Mouse (Mus musculus) liver, postnatal 0 days (tissue): ENCODE measurements around the gene Lrrc18. TPM values are rescaled to one million over a fixed set of nuclear protein-coding genes. Genes with fewer than 3 reads are reported as not detected.

Experiments
- ATAC-seq: fragments of 200-750 bp; cut with Nextera tagmentation; 2 replicates; pipeline ENCODE4 v1.8.0; 2017; ENCODE audit warnings: mild to moderate bottlenecking, moderate library complexity
- DNase-seq: peaks from one replicate; pipeline ENCODE4 v3.0.0-alpha.2; 2016
- H3K27ac ChIP-seq: fragments of 300-500 bp; sonication (generic); 2 replicates; pipeline ENCODE4 v1.5.1; 2014; ENCODE audit warnings: antibody characterized with exemption, moderate library complexity, mild to moderate bottlenecking, low read depth
- H3K27me3 ChIP-seq: fragments of 300-500 bp; sonication (generic); 2 replicates; pipeline ENCODE4 v1.6.1; 2014; ENCODE audit warnings: low read length, control low read depth, mixed read lengths; ENCODE audit not compliant: insufficient read depth
- H3K36me3 ChIP-seq: fragments of 300-500 bp; sonication (generic); replicated peaks from 2 replicates; pipeline ENCODE4 v1.6.1; 2014; ENCODE audit warnings: mild to moderate bottlenecking, control low read depth, low read length, moderate library complexity, mixed read lengths; ENCODE audit not compliant: insufficient read depth
- H3K4me1 ChIP-seq: fragments of 300-500 bp; sonication (generic); 2 replicates; pipeline ENCODE4 v1.6.1; 2014; ENCODE audit warnings: antibody characterized with exemption, mild to moderate bottlenecking, control low read depth; ENCODE audit not compliant: insufficient read depth
- H3K4me2 ChIP-seq: fragments of 300-500 bp; sonication (generic); 2 replicates; pipeline ENCODE4 v1.6.1; 2014; ENCODE audit warnings: low read depth, mild to moderate bottlenecking, low read length, moderate library complexity, mixed read lengths
- H3K4me3 ChIP-seq: fragments of 300-500 bp; sonication (generic); 2 replicates; pipeline ENCODE4 v1.5.1; 2014; ENCODE audit warnings: low read depth, low read length
- H3K9ac ChIP-seq: fragments of 300-500 bp; sonication (generic); replicated peaks from 2 replicates; pipeline ENCODE4 v1.6.1; 2014; ENCODE audit warnings: mild to moderate bottlenecking, moderate library complexity
- H3K9me3 ChIP-seq: fragments of 300-500 bp; sonication (generic); 2 replicates; pipeline ENCODE4 v1.6.1; 2016; ENCODE audit warnings: mild to moderate bottlenecking, control low read depth, low read length, mixed read lengths
- CTCF ChIP-seq: sonication (generic); IDR thresholded peaks from 2 replicates; pipeline ENCODE4 v1.5.1; 2016; ENCODE audit warnings: antibody characterized with exemption, low read depth
- EP300 ChIP-seq: IDR thresholded peaks from 2 replicates; pipeline ENCODE4 v1.6.1; 2016; ENCODE audit warnings: antibody characterized with exemption, low read depth, mild to moderate bottlenecking
- WGBS: fragments of 180-500 bp; shearing (Covaris S2); extraction: QIAGEN DNeasy Blood & Tissue Kit; methylation state at CpG from one replicate; pipeline ENCODE4 v1.1.7; 2014; ENCODE audit not compliant: insufficient replicate concordance; 5-methylcytosine and 5-hydroxymethylcytosine counted together
- polyA plus RNA-seq: library from polyadenylated mRNA; unstranded; fragments of >200 nt; fragmentation: Nextera tagmentation; extraction: Ambion mirVana; gene quantifications from 2 replicates; pipeline ENCODE4 v1.2.1, GENCODE M21; 2015

Gene Lrrc18
- polyA plus RNA-seq, 1 experiment from 2014 or later = 0.11 TPM

GRCm38 (mm10) chr14:32964742-32965141, 26.4 kb upstream of the Lrrc18 start:
- DNase-seq = no peak
- Histone ChIP-seq H3K4me3 (no peak overlapping the region), H3K9ac (no peak overlapping the region), H3K27me3 (no peaks in the 10 kb centered on the region), H3K27ac (no peak overlapping the region), H3K9me3 (no peaks in the 10 kb centered on the region), H3K4me1 (no peaks in the 10 kb centered on the region), H3K4me2 (no peak overlapping the region), H3K36me3 (peaks cover 2% of the 10 kb centered on the region)
- TF ChIP-seq CTCF (no peak), EP300 (no peak)
- WGBS = 77% methylated on average over 10 of the region's 10 CpGs
- no peak for ATAC-seq

DNA sequence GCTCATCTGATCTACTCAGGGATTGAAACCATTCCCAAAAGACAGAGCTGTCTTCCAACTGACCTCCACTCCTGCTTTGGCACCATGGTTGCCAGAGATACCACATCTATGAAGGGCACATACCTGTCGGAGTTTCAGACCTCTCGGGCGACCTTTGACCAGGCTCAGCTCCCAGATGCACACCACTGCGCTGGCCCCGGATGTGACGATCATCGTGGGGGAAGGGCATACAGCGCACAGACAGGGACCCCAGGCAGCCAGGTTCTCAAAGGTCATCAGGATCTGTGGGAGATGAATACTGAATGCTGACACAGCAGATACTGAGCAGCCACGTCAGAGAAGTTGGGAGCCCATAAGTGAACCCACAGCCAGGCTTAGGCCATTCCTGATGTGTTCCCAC, 20.5 kb upstream of the Lrrc18 start:
- TF ChIP-seq CTCF (no peak), EP300 (no peak)
- peak; percentile 80 for ATAC-seq

GRCm38 (mm10) chr14:32984176-32984738, 6.9 kb upstream of the Lrrc18 start:
- Histone ChIP-seq H3K9ac (no peak overlapping the region), H3K4me3 (no peak overlapping the region), H3K9me3 (no peaks in the 10 kb centered on the region), H3K4me2 (no peak overlapping the region), H3K4me1 (no peaks in the 10 kb centered on the region), H3K27me3 (no peaks in the 10 kb centered on the region), H3K27ac (no peak overlapping the region), H3K36me3 (no peaks in the 10 kb centered on the region; the same call in 1 of the 2 replicates)
- DNase-seq (no peak), ATAC-seq (no peak)
- 61% methylated on average over 6 of the region's 6 CpGs for WGBS
- TF ChIP-seq CTCF = no peak
- TF ChIP-seq EP300 = no peak

More for the DNA sequence above, 20.5 kb upstream of the Lrrc18 start:
- H3K36me3 ChIP-seq = peaks cover 2% of the 10 kb centered on the region
- DNase-seq = peak; percentile 45
- WGBS = 74% methylated on average over 9 of the region's 9 CpGs
- no peak overlapping the region for H3K27ac ChIP-seq
- H3K4me2 ChIP-seq = no peak overlapping the region
- H3K9ac ChIP-seq = no peak overlapping the region
- H3K4me3 ChIP-seq = no peak overlapping the region
- H3K9me3 ChIP-seq = no peaks in the 10 kb centered on the region
- no peaks in the 10 kb centered on the region for H3K4me1 ChIP-seq
- no peaks in the 10 kb centered on the region for H3K27me3 ChIP-seq

GRCm38 (mm10) chr14:32986659-32987058, 4.5 kb upstream of the Lrrc18 start:
- Histone ChIP-seq H3K36me3 (no peaks in the 10 kb centered on the region; the same call in 1 of the 2 replicates), H3K27me3 (no peaks in the 10 kb centered on the region), H3K4me2 (no peak overlapping the region), H3K9me3 (no peaks in the 10 kb centered on the region), H3K4me1 (no peaks in the 10 kb centered on the region), H3K9ac (no peak overlapping the region), H3K4me3 (no peak overlapping the region), H3K27ac (no peak overlapping the region)
- DNase-seq (no peak), ATAC-seq (no peak)
- TF ChIP-seq EP300 (no peak), CTCF (no peak)
- WGBS = 57% methylated on average over 4 of the region's 4 CpGs

- no peaks in the 10 kb centered on the region for H3K9me3 ChIP-seq
- H3K36me3 ChIP-seq = no peaks in the 10 kb centered on the region
- no peak overlapping the region for H3K9ac ChIP-seq
- peak overlapping the region; percentile 20 for H3K4me2 ChIP-seq
- H3K27me3 ChIP-seq = no peaks in the 10 kb centered on the region
- WGBS = 47% methylated on average over 10 of the region's 10 CpGs
- H3K4me1 ChIP-seq = peaks cover 2% of the 10 kb centered on the region; the same call in 1 of the 2 replicates
- no peak for ATAC-seq
- TF ChIP-seq EP300 (no peak), CTCF (no peak)
- H3K27ac ChIP-seq = no peak overlapping the region
- no peak for DNase-seq
- no peak overlapping the region for H3K4me3 ChIP-seq
These were observed 3.9 kb downstream of the Lrrc18 start for GRCm38 (mm10) chr14:32994954-32995636.

DNA sequence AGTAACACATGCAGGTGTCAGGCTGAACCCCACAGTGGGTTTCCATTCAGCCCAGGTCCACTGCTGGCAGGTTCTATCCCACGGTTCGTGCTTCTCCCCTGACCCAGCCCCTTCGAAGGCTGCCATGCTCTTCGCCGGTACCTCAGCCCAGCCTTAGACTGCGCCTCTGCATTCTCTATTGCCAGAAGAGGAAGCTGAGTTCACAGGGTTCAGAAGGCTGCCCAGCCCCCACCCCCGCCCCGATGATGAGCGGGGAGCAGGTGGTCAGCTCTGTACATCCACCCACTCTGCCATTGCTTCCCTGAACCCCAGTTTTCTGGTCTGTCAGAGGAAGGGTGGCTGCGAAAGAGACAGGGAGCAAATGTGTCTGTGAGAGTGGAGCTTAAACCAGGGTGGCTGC, 8.3 kb downstream of the Lrrc18 start:
- Histone ChIP-seq H3K27me3 (no peaks in the 10 kb centered on the region), H3K4me3 (no peak overlapping the region), H3K36me3 (no peaks in the 10 kb centered on the region), H3K4me1 (peaks cover 2% of the 10 kb centered on the region; the same call in 1 of the 2 replicates), H3K9ac (no peak overlapping the region), H3K9me3 (no peaks in the 10 kb centered on the region), H3K4me2 (no peak overlapping the region), H3K27ac (no peak overlapping the region)
- TF ChIP-seq EP300 (no peak), CTCF (no peak)
- no peak for ATAC-seq
- no peak for DNase-seq
- 60% methylated on average over 10 of the region's 10 CpGs for WGBS
